Mouse (Mus musculus) cerebellum, postnatal 10 days (tissue): ENCODE measurements around the gene Jade2.
"Not testable (repeated sequence)": the region's sequence is repeated elsewhere in the genome, so short reads cannot be mapped to it uniquely, and the experiment has no call there.

Experiments used
- DNase-seq, 2 experiments: peaks; one replicate each; pipeline ENCODE4 v3.0.0; 2021; ENCODE audit warnings: mixed read lengths in 2 of 2

Gene Jade2

DNA sequence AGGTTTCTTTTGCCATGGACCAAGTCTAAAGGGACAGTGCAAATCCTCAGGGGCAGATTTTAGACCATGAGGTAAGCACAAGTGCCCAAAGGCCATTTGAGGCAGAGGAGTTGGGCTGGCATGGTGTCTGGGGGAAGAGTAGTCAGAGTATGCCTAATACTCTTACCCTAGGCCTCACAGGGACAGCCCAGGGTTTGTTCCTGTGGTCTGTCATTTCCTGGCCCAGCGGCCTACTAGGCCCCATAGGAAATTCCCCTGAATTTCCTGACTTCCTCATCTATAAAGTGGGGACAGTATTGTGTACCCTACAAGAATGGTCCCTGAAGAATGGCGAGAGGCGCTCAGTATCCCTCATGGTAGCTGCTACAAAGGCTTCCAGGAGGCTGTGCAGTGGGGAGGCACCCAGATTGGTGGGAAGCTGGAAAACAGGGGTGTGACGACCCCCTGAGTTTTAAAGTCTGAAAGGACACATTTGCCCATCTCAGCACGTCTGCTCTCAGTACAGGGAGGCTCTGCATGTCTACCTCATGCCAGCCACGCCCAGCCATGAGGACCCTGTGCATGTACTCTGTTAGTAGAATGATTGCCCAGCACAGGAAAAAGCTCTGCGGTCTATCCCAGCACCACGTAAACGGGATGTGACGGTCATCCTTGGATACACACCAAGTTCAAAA is 23.9 kb downstream of the Jade2 start:
- no peak for DNase-seq

DNA sequence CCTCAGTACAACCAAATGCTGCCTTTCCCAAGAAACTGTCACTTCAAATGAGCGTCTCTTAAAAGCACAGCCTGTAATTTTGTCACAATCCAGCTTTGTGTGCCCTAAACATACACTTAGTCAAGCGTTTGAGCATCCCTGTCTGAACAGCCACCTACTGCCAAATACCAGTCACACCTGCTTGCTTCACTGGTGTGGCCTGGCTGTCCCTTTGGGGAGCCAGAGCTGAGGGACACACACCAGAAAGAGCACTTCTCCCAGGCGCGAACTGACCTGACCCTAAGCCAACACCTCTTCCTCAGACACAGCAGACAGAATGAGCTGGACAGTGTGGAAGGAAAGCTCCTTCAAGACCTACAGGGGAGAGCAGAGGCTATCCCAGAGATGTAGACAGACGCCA is 24.5 kb downstream of the Jade2 start:
- DNase-seq = peak; percentile 40 to 57

DNA sequence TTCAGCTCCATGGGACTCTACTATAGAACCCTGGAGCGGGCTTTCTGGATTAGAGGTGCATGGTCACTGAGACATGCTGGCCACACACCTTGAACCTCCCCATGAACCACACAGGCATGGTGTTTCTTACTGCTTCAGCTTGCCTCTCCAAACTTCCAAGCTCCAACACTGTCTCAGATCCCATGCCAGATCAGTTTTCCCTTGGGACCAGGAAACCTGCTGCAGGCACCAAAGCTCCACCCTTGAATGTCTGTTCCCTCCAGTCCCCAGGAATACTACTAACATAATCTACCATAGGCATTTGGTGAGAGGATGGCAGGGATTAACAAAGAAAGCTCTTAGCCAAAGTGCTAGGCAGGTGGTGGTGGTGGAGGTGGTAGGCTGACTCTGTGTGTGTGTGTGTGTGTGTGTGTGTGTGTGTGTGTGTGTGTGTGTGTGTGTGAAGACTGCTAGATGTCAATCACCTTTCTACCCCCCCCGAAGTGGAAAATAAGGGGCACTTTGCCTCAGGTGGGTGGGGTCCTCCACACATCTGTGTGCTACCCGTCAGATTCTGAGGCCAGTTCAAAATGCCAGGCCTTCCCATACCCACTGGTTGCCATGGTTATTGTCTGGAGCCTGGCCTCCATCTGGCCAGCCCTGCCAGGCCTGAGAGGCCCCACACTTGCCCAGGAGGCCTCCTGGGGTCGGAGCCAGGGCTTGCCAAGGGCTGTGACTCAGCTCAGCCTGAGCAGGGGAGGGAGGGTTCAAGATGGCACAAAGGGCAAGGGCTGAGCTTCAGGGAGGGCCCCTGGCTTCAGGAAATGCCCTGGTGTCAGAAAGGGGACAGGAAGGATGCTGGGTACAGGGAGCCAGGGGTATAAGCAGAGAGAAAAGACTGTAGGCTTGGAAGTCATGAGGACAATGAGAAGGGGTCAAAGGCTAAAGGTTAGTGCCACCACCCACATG is 25.2 kb downstream of the Jade2 start:
- DNase-seq = peak; percentile 91 to 96

DNA sequence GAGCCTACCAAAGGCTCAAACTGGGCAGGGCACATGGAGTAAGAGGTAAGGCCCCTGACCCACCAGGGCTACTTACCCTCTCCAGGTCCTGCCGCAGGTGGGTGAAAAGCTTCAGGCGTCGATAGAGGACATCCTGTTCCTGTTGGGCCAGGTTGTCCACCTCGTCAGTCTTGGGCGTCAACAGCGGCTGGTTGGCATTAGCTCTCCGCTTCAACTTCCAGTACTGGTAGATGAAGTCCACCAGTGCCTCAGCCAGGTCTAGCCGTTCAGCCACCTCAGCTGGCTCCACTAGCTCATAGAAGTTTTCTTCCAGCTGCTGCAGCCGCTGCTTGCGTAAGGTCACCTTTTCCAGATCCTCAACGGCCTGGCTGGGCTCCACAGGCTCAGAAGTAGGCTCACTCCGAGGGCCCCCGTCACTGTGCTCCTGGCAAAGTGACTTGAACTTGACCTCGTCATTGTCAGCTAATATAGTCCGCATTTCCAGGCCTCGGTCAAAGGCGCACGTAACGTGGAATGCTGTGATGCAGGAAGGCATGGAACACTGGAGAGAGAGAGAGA is 32.5 kb downstream of the Jade2 start:
- DNase-seq = no peak

DNA sequence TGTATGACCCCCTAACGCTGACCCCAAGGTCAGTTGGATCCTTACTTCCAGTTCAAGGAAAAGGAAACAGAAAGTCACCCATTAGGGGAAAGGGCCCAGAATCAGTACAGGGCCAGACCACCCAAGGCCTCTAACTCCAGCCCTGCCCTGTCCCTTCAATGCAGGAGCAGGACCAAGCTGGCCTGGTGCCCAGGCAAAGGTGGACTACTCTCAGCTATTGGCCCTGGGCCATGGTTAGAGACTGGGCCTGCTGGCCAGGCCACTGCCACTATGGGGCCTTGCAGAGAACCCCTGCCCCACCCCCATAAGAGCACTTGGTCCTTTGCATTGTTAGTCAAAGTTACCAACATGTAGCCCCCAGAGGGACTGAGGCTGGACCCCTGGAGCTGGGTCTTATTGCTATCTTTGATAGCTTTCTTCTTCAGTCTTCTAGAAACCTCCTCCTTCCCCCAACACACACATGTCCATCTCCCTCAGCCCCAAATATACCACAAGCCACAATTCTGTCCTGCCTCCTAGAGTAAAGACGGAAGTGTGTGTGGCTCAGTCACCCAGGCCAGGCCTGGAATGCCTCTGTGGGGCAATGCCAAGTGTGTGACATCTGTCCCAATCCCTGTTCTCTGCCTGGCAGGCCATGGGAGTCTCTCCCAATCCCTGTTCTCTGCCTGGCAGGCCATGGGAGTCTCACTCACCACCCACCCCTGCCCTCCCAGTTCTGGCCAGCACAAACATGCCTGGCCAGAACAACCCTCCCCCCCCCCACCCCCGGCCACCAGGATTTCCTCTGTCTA is 33.3 kb downstream of the Jade2 start:
- DNase-seq = peak; percentile 71 to 78

DNA sequence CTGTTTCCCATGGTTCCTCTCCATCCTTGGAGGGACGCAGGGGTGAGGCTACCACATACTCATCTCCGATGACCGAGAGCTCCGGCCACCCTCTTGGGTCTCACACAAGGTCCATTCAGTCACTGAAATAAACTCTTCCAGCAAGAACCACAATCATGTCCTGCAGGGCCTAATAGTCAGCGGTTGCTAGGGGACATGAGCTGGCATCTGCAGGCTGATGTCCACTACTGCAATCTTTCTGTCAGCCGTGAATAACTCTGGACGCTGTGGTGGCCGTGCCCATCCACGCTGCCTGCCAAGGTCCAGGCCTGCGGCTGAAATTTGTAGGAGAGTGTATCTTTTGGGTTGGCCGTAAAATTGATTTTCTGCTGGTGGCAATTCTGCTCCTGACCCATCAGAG is 34.2 kb downstream of the Jade2 start:
- peak in 1 of 2 experiments; percentile 45 for DNase-seq

DNA sequence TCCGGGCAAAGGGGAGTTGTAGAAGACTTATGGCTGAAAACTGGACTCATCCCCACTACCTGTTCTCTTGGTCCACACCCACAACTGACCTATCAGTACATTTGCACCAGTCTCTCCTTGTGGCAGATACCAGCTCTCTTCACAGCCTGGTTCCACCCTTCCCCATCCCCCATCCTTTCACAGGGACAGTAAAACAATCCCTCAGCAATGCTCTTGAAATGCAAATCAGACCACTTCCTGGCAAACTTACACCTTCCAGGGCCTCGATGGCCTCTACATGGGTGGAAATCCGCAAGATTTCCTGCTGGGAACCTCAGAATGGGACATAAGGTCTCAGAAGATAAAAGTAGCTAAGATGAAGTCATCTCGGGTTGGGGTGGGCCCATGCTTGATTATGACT is 34.7 kb downstream of the Jade2 start:
- no peak for DNase-seq

DNA sequence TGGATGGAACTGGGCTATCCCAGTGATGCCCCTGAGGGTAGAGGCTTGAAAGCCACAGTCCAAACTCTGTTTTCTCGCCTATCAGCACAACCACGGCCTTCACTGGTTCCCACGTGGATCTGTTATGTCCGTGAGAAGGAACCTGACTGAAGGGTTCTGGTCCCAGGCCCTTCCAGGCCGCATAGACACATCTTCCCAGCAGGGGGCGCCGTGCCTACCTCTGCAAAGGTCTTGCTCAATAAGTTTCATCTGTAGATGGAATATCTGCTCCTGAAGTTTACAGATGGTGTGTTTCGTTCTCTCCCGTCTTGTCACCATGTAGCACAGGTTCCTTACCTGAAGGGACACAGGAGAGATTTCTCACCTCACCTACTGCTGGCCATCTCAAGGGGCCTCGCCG is 36.6 kb downstream of the Jade2 start:
- DNase-seq = peak; percentile 90 to 91

DNA sequence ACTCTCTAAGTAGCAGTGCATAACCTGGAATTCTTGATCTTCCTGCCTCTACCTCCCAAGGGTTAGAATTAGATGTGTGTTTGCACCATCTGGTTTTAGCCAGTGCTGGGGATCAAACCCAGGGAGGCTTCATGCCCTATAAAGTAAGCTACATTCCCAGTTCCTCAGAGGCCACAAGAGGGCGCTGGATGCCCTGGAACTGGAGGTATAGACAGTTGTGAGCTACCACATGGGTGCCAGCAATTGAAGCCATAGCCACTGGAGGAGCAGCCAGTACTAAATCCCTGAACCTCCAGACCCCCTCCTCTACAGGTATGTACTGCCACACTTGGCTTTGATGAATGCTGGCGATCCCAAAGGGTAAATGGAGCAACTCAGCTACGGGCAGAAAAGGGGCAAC is 37.5 kb downstream of the Jade2 start:
- DNase-seq = peak; percentile 56 to 59

DNA sequence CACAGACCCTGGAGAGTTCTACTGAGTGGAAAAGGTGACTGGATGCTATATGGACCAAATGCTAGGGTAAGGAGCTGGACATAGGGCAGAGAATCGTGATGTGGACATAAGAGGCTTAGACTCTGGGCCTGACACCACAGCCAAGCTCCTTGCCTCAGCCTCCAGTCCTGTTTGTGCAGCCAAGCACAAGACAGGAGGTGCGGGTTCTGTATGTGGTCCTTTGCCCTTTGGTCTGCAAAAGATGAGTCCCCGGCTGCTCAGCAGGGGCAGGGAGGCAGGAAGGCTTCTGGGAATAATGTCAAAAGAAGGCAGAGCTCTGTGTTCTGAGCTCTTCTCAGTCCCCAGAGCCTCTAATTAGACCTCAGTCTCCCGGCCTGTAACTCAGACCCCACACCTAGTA is 38.6 kb downstream of the Jade2 start:
- no peak for DNase-seq

DNA sequence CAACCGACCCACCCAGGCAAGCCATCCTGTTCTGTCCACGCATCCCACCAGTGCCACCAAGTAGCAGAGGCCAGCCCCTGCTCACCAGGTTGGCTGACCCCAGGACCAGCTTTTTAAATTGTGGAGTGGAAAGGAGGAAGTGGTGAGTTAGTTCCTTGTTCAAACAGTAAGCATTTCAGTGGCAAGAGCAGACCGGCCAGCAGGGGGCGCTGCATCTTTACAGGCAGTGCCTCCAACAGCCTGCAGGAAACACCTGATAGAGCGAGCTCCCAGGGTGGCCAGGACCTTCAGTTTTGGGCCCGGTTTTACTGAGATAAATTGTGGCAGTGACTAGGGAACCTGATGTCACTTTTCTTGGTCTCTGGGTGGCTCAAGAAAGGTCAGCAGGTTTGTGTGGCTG is 39.7 kb downstream of the Jade2 start:
- DNase-seq = peak; percentile 94 to 97

DNA sequence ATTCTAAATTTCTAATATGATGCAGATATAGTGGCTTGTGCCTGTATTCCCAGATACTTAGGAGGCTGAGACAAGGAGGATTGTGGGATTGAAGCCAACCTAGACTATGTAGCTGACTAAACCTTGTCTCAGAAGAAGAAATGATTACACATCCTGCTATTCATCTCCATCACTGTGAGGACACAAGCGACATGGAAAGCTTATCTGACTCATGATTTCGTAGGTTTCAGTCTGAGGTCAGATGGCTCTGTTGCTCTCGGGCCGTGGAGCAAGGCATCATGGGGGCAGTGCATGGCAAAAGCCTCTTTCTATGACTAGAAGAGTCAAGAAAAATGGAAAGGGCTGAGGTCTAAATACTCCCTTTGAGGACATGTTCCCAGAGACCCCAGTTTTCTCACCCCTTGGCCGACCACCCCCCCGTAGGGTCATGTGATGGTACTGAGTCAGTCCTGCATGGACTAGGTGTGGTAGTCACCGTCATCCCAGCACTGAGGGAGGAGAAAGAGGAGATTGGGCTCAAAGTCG is 45.4 kb downstream of the Jade2 start:
- no peak for DNase-seq

DNA sequence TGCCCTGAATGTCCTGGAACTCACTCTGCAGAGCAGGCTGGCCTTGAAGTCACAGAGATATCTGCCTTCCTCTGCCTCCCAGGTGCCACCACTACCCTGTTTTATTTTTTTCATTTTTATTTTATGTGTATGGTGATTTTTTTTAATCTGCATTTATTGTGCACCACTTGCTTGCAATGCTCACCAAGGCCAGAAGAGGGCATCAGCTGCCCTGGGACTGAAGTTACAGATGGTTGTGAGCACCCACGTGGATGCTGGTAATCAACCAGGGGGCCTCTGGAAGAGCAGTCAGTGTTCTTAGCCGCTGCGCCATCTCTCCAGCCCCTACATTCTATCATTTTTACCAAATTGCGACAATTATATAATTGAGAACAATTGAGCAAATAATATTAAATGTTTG is 46.2 kb downstream of the Jade2 start:
- DNase-seq = no peak

DNA sequence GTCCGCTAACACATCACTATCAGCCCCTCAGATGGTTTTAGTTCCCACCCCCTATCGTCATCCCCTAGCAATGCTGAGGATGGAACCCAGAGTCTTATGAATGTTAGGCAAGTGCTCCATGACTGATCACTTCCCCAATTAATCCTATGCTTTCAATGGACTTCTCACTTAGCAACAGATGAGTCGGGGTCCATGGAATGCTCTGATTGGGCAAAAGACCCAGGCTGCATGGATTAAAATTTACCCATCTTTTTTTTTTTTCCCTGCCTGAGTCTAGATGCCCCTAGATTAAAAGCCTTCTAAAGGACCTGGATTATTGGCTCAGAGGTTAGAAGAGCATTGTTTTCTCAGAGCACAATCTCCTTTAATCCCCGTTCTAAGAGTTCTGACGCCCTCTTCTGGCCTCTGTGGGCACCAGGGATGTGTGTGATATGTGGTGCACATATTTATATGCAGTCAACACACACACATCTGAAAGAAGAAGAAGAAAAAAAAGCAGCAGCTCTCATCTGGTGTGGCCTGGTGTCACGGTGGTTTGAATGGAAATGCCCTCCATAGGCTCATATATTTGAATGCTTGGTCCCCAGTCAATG is 47.7 kb downstream of the Jade2 start:
- peak; percentile 47 to 53 for DNase-seq

DNA sequence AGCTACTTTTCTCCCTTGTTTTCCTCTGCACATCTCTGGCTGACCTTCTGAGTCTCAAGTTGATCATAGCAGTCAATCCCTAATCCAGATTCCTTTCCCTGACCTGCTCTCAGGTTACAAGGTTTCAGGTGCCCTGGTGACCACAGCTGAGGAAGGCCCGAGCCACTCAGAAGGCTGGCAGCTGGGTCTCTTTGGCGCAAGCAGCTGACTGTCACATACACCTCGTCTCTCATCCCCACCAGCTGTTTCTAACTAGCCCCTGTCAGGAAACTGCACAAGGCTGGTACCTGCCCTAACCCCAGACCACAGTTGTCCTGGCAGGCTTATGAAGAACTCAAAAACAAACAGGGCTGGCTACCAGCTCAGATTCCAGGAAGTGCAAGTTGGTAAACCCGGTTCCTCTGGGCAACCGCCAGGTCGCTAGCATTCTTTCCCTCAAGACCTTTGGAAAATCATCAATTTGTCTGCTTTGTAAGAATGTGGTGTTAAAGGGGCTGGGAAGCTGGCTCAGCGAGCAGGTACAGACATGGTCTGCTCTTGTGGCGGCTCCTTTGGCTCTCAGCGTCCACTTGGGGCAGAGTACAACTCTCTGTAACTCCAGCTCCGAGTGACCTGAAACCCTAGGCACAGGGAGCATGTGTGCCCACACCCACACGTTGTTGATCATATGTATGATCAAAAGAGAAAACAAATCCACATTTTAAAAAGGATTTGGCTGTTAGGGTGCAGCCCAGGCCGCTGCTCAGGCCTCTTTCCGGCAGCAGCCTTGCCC is 50.2 kb downstream of the Jade2 start:
- no peak for DNase-seq

DNA sequence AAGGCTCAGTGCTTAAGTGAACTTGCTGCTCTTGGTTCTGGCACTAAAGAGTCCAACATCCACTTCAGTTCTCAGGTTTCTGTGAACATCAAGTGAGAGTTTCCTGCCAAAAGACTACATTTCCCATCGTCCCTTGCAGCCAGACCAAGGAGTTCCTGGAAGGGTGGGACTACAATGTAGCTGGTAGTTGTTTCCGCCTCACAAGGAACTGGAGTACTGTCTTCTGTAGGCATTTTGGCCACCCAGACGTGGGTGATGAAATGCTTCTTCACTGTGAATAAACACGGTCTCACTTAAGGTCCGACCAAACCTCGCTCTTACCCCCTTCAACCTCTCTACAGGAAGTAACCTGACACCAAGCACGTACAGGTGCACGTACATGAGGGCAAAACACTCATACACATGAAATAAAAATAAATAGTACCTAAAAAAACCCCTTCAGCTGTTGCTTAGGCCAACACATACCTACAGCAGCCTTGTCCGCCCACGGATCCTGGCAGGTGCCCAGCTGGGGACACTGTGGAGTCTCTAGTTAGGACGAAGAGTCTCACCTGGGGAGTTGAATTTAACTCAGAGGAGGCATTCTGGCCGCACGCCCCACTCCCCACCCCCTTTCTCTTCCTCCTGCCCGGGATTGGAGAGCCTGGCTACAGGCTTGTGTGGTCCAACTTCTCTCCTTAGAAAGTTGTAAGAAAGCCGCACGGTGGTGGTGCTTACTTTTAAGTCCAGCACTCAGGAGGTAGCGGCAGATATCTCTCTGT is 52.1 kb downstream of the Jade2 start:
- DNase-seq = peak; percentile 83 to 85

DNA sequence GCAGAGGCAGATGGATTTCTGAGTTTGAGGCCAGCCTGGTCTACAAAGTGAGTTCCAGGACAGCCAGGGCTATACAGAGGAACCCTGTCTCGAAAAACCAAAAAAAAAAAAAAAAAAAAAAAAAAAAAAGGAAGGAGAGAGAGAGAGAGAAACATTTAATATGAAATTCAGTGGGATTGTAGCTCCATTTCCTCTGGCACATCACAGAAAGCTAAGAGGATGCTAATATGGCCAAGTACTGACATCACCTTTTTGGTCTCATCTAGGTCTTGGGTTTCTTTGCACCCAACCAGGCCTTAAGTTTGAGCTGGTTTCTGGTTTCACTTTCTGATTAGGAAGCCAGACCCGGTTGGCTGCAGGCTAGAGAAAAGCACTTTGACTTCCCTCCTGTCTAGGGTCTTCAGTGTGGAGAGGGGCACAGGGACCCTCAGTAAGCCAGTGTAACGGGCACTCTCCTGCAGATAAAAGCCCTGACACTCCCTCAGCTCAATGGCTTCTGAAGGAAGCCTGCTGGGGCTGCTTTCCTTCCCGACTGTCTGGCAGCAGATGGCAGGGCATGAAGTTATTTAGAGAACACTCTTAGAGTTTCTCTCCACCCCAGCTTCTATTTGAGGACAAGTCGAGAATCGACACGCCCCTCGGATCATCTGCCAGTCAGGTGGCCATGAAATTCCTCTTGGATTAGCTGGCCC is 56.7 kb downstream of the Jade2 start:
- no peak for DNase-seq

DNA sequence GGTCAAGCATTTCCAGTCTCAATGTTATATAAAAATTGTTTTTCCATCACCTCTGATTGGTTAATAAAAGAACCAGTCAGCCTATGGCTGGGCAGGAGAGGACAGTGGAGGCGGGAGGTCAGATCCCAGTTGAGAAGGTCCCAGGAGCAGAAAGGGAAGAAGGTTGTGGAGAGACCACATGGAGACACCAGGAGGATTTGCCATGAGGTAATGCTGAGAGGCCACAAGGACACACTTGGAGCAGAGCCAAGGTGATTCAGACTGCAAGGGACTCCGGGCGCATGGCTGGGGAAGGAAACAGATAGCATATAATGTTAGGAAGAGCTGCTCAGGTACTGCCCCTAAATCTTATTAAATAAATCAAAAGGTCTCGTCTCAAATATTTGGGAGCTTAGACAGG is 61.2 kb downstream of the Jade2 start:
- peak; percentile 27 to 31 for DNase-seq

DNA sequence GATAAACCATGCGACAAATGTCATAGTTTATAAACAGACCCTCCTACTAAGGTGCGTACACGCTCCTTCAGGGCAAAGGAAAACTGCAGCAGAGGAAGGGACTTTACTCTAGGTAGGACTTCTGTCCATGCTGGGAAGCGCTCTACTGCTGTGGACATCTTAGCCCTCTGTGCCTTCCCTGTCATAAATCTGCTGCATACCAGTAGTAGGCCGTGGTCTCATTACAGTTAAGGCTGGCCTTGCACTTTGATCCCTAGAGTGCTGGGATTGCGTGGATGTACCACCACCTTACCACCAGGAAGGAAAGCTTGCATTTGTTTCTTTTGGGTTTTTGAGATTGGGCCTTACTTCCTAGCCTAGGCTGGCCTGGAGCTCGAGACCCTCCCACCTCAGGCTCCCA is 66.8 kb downstream of the Jade2 start:
- no peak for DNase-seq

DNA sequence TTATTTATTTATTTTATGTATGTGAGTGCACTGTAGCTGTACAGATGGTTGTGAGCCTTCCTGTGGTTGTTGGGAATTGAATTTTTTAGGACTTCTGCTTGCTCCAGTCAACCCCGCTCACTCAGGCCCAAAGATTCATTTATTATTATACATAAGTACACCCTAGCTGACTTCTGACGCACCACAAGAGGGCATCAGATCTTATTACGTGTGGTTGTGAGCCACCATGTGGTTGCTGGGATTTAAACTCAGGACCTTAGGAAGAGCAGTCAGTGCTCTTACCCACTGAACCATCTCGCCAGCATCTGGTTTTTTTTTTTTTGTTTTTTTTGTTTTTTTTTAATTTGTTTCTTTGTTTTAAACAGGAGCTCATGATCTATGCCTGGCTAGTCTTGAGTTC is 67.7 kb downstream of the Jade2 start:
- not testable (repeated sequence) for DNase-seq
